Mouse (Mus musculus): ENCODE data around the gene Pah.

- no peak for TF ChIP-seq CTCF (IDR thresholded peaks at IDR 0.05; ENCODE audit: low read depth)
- no peak for TF ChIP-seq EP300 (optimal IDR thresholded peaks at IDR 0.05)
Observed at GRCm38 (mm10) chr10:87597075-87597677, 75.6 kb downstream of the Pah start.
